Comparison of ENCODE assay signal across 10 mouse cellular contexts in the genomic region with DNA sequence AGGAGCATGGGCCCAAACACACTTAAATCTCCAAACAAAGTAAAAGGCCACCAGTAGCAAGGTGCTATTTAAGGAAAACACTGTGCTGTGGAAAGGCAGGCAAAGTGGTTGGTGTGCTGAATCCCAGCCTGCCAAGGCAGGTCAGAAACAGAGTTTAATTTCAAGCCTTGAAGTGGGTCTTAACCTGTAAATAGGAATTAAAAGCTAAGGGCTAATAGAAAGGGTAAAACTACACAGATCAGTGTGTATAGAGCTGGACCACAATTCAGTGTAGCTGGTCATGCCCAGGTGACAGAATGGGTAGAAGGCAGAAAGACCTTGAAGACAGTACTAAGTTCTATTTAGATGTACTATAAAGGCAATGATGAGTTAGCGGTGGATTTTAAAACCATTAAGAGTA. TPM values are rescaled to one million over a fixed set of nuclear protein-coding genes. Genes with fewer than 3 reads are reported as not detected.
A peak's percentile ranks its signal among the peaks of the same experiment; 100 is the strongest.
DNase-seq lines count a peak whose midpoint lies in the region; ATAC-seq and TF ChIP-seq lines count a peak whose summit lies in the region.
"Had no signal": no experiment of that assay in that cellular context is flagged by ENCODE, and none has a peak within 500 bp of the region (broad histone marks: within the 10 kb centered on the region; RNA-seq: fewer than 3 reads in every experiment).

No protein-coding gene starts in this region.

- H3K4me2 ChIP-seq in hindbrain, embryonic 11.5 days (replicated peaks; ENCODE audit: low read depth, low read length): no peak overlapping the region
- H3K4me2 ChIP-seq in midbrain, embryonic 13.5 days (replicated peaks): 0 out of 2 replicates have a peak overlapping the region, but pooled peaks have one; percentile 57
- H3K4me2 ChIP-seq in liver, postnatal 0 days (ENCODE audit: low read depth, low read length): no peak overlapping the region

- ATAC-seq in hindbrain, embryonic 11.5 days (ENCODE audit: low FRiP score): no peak
- no peak for ATAC-seq in midbrain, embryonic 13.5 days
- ATAC-seq in liver, postnatal 0 days: no peak
- no peak for ATAC-seq in frontal cortex, adult (ENCODE audit: low TSS enrichment)

- peak overlapping the region; percentile 65 for H3K27ac ChIP-seq in forebrain, embryonic 10.5 days
- peak overlapping the region; percentile 43 for H3K27ac ChIP-seq in hindbrain, embryonic 11.5 days (ENCODE audit: low read depth, low read length)
- peak overlapping the region; percentile 63 for H3K27ac ChIP-seq in midbrain, embryonic 13.5 days
- H3K27ac ChIP-seq in liver, postnatal 0 days (ENCODE audit: low read depth): no peak overlapping the region

- H3K36me3 ChIP-seq in forebrain, embryonic 10.5 days (replicated peaks): no peaks in the 10 kb centered on the region
- H3K36me3 ChIP-seq in hindbrain, embryonic 11.5 days (ENCODE audit: control insufficient read depth, insufficient read depth, low read length): no peaks in the 10 kb centered on the region
- H3K36me3 ChIP-seq in midbrain, embryonic 13.5 days: no peaks in the 10 kb centered on the region
- no peaks in the 10 kb centered on the region for H3K36me3 ChIP-seq in liver, postnatal 0 days (replicated peaks; ENCODE audit: insufficient read depth, low read length)

- H3K4me3 ChIP-seq in forebrain, embryonic 10.5 days: peak overlapping the region; percentile 38; the same call in 1 of the 2 replicates
- H3K4me3 ChIP-seq in hindbrain, embryonic 11.5 days (ENCODE audit: low read depth, low read length): no peak overlapping the region
- no peak overlapping the region for H3K4me3 ChIP-seq in midbrain, embryonic 13.5 days (replicated peaks)
- H3K4me3 ChIP-seq in liver, postnatal 0 days (ENCODE audit: low read depth, low read length): no peak overlapping the region

- peak; percentile 22 for DNase-seq in heart, adult 11 months
- DNase-seq in heart, adult 9 months (ENCODE audit: low spot score in 2 of 2): no peak
- DNase-seq in forebrain, embryonic 10.5 days (ENCODE audit: extremely low spot score, low spot score): no peak
- DNase-seq in hindbrain, embryonic 11.5 days (ENCODE audit: low spot score): no peak
- no peak for DNase-seq in liver, postnatal 0 days
- no peak for DNase-seq in adrenal gland, postnatal 25 days
- DNase-seq: gastrocnemius, postnatal 10 days; thymus, postnatal 14 days had no signal

- H3K9ac ChIP-seq in hindbrain, embryonic 11.5 days (ENCODE audit: low read depth, low read length): no peak overlapping the region
- no peak overlapping the region for H3K9ac ChIP-seq in midbrain, embryonic 13.5 days (replicated peaks)
- H3K9ac ChIP-seq in liver, postnatal 0 days (replicated peaks): no peak overlapping the region

- peaks cover 89% of the 10 kb centered on the region for H3K4me1 ChIP-seq in forebrain, embryonic 10.5 days
- H3K4me1 ChIP-seq in hindbrain, embryonic 11.5 days (replicated peaks; ENCODE audit: control insufficient read depth, insufficient read depth, low read length): peaks cover 6% of the 10 kb centered on the region
- peaks cover 81% of the 10 kb centered on the region for H3K4me1 ChIP-seq in midbrain, embryonic 13.5 days (replicated peaks)
- peaks cover 7% of the 10 kb centered on the region for H3K4me1 ChIP-seq in liver, postnatal 0 days (ENCODE audit: insufficient read depth)

- H3K9me3 ChIP-seq in forebrain, embryonic 10.5 days: no peaks in the 10 kb centered on the region
- no peaks in the 10 kb centered on the region for H3K9me3 ChIP-seq in hindbrain, embryonic 11.5 days (ENCODE audit: control insufficient read depth, low read length)
- H3K9me3 ChIP-seq in midbrain, embryonic 13.5 days: no peaks in the 10 kb centered on the region
- H3K9me3 ChIP-seq in liver, postnatal 0 days (ENCODE audit: low read length): no peaks in the 10 kb centered on the region

- TF ChIP-seq EP300 in liver, postnatal 0 days (IDR thresholded peaks at IDR 0.05; ENCODE audit: low read depth): no peak

- no peak for TF ChIP-seq CTCF in liver, postnatal 0 days (IDR thresholded peaks at IDR 0.05; ENCODE audit: low read depth)

- 31% methylated on average over 1 of the region's 1 CpGs for WGBS in forebrain, embryonic 10.5 days
- whole genome bisulfite sequencing in hindbrain, embryonic 11.5 days: 44% methylated on average over 1 of the region's 1 CpGs
- WGBS in midbrain, embryonic 13.5 days: 33% methylated on average over 1 of the region's 1 CpGs
- WGBS in liver, postnatal 0 days (ENCODE audit: insufficient replicate concordance): 73% methylated on average over 1 of the region's 1 CpGs

- peaks cover 100% of the 10 kb centered on the region for H3K27me3 ChIP-seq in forebrain, embryonic 10.5 days (ENCODE audit: poor library complexity, severe bottlenecking)
- peaks cover 84% of the 10 kb centered on the region for H3K27me3 ChIP-seq in hindbrain, embryonic 11.5 days (ENCODE audit: control insufficient read depth, insufficient read depth, low read length)
- H3K27me3 ChIP-seq in midbrain, embryonic 13.5 days: peaks cover 78% of the 10 kb centered on the region
- H3K27me3 ChIP-seq in liver, postnatal 0 days (ENCODE audit: insufficient read depth, low read length): peaks cover 93% of the 10 kb centered on the region

RNA-seq across cellular contexts. Expression of gene Robo3, which starts 24.1 kb away (rescaled TPM):
- 3.9 and 5.5 TPM in 2 replicates for polyA plus RNA-seq in forebrain, embryonic 10.5 days (2016; fragmentation: Nextera tagmentation; extraction: Ambion mirVana)
- 120 TPM in 2 replicates for polyA plus RNA-seq in hindbrain, embryonic 11.5 days (2014; fragmentation: Nextera tagmentation; extraction: Ambion mirVana)
- 20.5 and 22.4 TPM in 2 replicates for polyA plus RNA-seq in midbrain, embryonic 13.5 days (2015; fragmentation: Nextera tagmentation; extraction: Ambion mirVana)
- polyA plus RNA-seq in liver, postnatal 0 days (2015; fragmentation: Nextera tagmentation; extraction: Ambion mirVana): 0.05 and 0.06 TPM in 2 replicates
- 0.70 and 1.8 TPM in 2 replicates for total RNA-seq in adrenal gland, postnatal 25 days (2021)

RNA-seq across cellular contexts. Expression of gene Msantd2, which starts 32.0 kb away (rescaled TPM):
- polyA plus RNA-seq in forebrain, embryonic 10.5 days (2016; fragmentation: Nextera tagmentation; extraction: Ambion mirVana): 34.4 and 35.4 TPM in 2 replicates
- polyA plus RNA-seq in hindbrain, embryonic 11.5 days (2014; fragmentation: Nextera tagmentation; extraction: Ambion mirVana): 41.1 and 42.3 TPM in 2 replicates
- polyA plus RNA-seq in midbrain, embryonic 13.5 days (2015; fragmentation: Nextera tagmentation; extraction: Ambion mirVana): 36.5 and 39.5 TPM in 2 replicates
- 3.0 and 3.3 TPM in 2 replicates for polyA plus RNA-seq in liver, postnatal 0 days (2015; fragmentation: Nextera tagmentation; extraction: Ambion mirVana)
- total RNA-seq in adrenal gland, postnatal 25 days (2021): 26.8 and 28.7 TPM in 2 replicates

RNA-seq across cellular contexts. Expression of gene Robo4, which starts 55.5 kb away (rescaled TPM):
- polyA plus RNA-seq in forebrain, embryonic 10.5 days (2016; fragmentation: Nextera tagmentation; extraction: Ambion mirVana): 4.8 and 6.8 TPM in 2 replicates
- 5.5 and 6.8 TPM in 2 replicates for polyA plus RNA-seq in hindbrain, embryonic 11.5 days (2014; fragmentation: Nextera tagmentation; extraction: Ambion mirVana)
- 4.0 and 4.9 TPM in 2 replicates for polyA plus RNA-seq in midbrain, embryonic 13.5 days (2015; fragmentation: Nextera tagmentation; extraction: Ambion mirVana)
- 2.5 and 3.5 TPM in 2 replicates for polyA plus RNA-seq in liver, postnatal 0 days (2015; fragmentation: Nextera tagmentation; extraction: Ambion mirVana)
- total RNA-seq in adrenal gland, postnatal 25 days (2021): 22.8 and 32.7 TPM in 2 replicates
